Mouse (Mus musculus) heart, embryonic 10.5 days (tissue): ENCODE measurements at regions not wholly inside any gene's neighbourhood (a gene's known extent, or its start where the extent isn't known, plus 50 kb on each side); places are given as distances from the start of the nearest gene placed in this dataset.

Experiments used
- DNase-seq: peaks from one replicate; pipeline ENCODE4 v3.0.0-alpha.2; 2017; ENCODE audit warnings: low spot score
- H3K27ac ChIP-seq: fragments of 300-500 bp; sonication (generic); 2 replicates; pipeline ENCODE4 v1.5.1; 2016; ENCODE audit warnings: mild to moderate bottlenecking
- H3K27me3 ChIP-seq: fragments of 300-500 bp; sonication (generic); 2 replicates; pipeline ENCODE4 v1.6.1; 2016; ENCODE audit warnings: mild to moderate bottlenecking; ENCODE audit not compliant: poor library complexity, insufficient read depth, severe bottlenecking
- H3K36me3 ChIP-seq: fragments of 300-500 bp; sonication (generic); 2 replicates; pipeline ENCODE4 v1.6.1; 2016; ENCODE audit warnings: mild to moderate bottlenecking, moderate library complexity
- H3K4me1 ChIP-seq: fragments of 300-500 bp; sonication (generic); 2 replicates; pipeline ENCODE4 v1.6.1; 2016; ENCODE audit warnings: mild to moderate bottlenecking
- H3K4me3 ChIP-seq: fragments of 300-500 bp; sonication (generic); 2 replicates; pipeline ENCODE4 v1.5.1; 2016; ENCODE audit warnings: mild to moderate bottlenecking, moderate library complexity
- H3K9me3 ChIP-seq: fragments of 300-500 bp; sonication (generic); 2 replicates; pipeline ENCODE4 v1.6.1; 2016; ENCODE audit warnings: mild to moderate bottlenecking, moderate library complexity
- WGBS: fragments of 180-500 bp; shearing (Covaris S2); methylation state at CpG from one replicate; pipeline ENCODE4 v1.1.7; 2016; 5-methylcytosine and 5-hydroxymethylcytosine counted together

DNA sequence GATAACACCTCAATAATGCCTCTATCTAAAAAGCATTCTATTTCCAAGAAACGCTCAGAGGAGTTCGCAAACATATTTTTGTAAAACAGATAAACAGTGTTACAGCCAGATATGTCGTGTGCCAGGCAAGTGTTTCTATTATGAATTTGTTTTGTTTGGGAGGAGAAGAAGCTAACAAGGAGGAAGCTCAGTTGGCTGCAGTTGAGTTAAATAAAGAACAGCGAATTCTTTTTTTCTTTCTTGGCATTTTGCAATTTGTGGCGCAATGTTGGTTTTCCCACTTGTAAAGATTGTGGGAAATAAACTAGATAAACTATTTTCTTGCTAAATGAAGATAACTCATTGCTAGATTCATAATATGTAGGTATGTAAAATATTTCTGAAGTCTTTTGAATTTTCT lies 427.4 kb downstream of the Prdm2 start:
- 88% methylated on average over 5 of the region's 5 CpGs for WGBS
- H3K27me3 ChIP-seq, result no peaks in the 10 kb centered on the region
- no peak for DNase-seq

DNA sequence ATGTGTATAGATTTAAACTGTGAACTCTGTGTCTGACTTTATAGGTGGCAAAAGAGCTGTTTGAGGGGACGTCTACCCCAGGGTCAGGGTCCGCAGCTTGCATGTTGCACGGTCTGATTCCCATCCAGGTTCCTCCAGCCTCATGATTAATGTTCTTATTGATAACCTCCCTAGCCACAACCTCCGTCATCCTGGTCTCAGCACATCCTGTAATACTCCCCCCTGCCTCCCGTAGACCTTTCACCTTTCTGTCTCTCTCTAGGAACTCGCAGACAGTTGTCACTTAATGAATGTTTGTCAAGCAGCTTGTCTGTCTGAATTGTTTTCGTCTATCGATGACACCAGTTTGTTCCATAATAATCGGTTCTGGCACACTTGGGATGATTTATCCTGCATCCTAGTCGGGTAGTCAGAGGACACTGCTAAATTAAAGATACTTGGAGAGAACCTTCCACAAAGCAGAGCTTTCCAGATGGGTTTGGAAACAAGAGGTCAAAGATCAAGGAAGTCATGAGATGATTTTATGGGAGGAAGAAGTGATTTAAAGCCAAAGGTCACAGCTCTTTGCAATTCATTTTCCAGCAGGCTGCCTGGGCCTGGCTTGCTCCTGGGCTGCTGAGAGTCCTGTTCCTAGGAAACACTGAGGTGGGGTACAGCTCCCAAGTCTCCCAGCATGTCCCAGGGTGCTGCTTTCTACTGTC lies 435.9 kb downstream of the Prdm2 start:
- no peak for DNase-seq
- H3K36me3 ChIP-seq, result no peaks in the 10 kb centered on the region
- H3K27me3 ChIP-seq, result no peaks in the 10 kb centered on the region
- peaks cover 11% of the 10 kb centered on the region; the same call in 1 of the 2 replicates for H3K4me1 ChIP-seq
- whole genome bisulfite sequencing, result 63% methylated on average over 10 of the region's 10 CpGs
- H3K4me3 ChIP-seq, result no peak overlapping the region
- H3K27ac ChIP-seq, result no peak overlapping the region
- H3K9me3 ChIP-seq, result no peaks in the 10 kb centered on the region

More for the DNA sequence above, 427.4 kb downstream of the Prdm2 start:
- H3K4me3 ChIP-seq, result no peak overlapping the region
- H3K27ac ChIP-seq, result no peak overlapping the region
- H3K4me1 ChIP-seq, result no peaks in the 10 kb centered on the region
- H3K9me3 ChIP-seq, result no peaks in the 10 kb centered on the region
- no peaks in the 10 kb centered on the region for H3K36me3 ChIP-seq

- H3K27me3 ChIP-seq, result no peaks in the 10 kb centered on the region
- no peaks in the 10 kb centered on the region for H3K9me3 ChIP-seq
- peaks cover 18% of the 10 kb centered on the region for H3K4me1 ChIP-seq
- DNase-seq, result no peak
- WGBS, result 83% methylated on average over 5 of the region's 5 CpGs
- no peak overlapping the region for H3K4me3 ChIP-seq
- no peak overlapping the region for H3K27ac ChIP-seq
- H3K36me3 ChIP-seq, result no peaks in the 10 kb centered on the region
Measured at GRCm38 (mm10) chr4:142775023-142775422, 437.8 kb downstream of the Prdm2 start.

GRCm38 (mm10) chr4:142773651-142774151 lies 439.1 kb downstream of the Prdm2 start:
- no peaks in the 10 kb centered on the region for H3K9me3 ChIP-seq
- DNase-seq, result no peak
- H3K27me3 ChIP-seq, result no peaks in the 10 kb centered on the region
- H3K4me1 ChIP-seq, result peaks cover 20% of the 10 kb centered on the region
- H3K27ac ChIP-seq, result no peak overlapping the region
- no peak overlapping the region for H3K4me3 ChIP-seq
- no peaks in the 10 kb centered on the region for H3K36me3 ChIP-seq
- 73% methylated on average over 10 of the region's 10 CpGs for WGBS

DNA sequence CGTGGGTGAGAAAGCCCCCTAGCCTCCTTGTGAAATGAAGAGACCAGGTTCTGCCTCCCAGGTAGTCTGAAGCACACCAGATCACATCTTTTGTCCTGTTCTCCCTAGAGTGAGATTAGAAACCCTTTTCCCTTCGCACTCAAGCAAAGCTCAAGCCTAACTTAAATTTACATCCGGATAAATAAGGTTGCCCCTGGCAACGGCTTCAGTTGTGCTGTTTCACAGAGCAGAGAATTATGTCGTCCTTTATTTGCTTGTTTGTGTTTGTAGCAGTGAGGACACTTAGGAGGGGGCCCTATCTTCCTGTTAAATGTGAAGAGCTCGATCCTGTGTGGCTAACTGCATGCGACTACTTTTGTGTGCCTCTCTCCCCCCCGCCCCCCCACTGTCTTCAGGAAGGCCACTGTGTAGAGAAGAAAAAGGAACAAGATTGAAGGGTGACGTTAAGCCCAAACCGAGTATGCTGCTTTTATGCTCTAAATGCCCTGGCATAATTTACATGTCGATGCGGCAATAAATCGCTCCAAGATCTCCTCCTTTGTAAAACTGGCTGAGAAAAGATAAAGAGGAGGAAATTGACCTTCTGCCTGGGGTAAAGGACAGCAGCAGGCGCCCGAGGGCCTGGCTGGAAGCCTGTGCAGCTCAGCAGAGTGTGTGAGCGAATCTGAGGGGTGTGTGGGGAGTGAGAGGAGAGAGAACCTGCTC lies 439.9 kb downstream of the Prdm2 start:
- Histone ChIP-seq H3K4me1 (peaks cover 20% of the 10 kb centered on the region), H3K9me3 (no peaks in the 10 kb centered on the region), H3K27ac (no peak overlapping the region), H3K4me3 (no peak overlapping the region), H3K27me3 (no peaks in the 10 kb centered on the region), H3K36me3 (no peaks in the 10 kb centered on the region)
- 19% methylated on average over 16 of the region's 16 CpGs for WGBS
- DNase-seq, result no peak

DNA sequence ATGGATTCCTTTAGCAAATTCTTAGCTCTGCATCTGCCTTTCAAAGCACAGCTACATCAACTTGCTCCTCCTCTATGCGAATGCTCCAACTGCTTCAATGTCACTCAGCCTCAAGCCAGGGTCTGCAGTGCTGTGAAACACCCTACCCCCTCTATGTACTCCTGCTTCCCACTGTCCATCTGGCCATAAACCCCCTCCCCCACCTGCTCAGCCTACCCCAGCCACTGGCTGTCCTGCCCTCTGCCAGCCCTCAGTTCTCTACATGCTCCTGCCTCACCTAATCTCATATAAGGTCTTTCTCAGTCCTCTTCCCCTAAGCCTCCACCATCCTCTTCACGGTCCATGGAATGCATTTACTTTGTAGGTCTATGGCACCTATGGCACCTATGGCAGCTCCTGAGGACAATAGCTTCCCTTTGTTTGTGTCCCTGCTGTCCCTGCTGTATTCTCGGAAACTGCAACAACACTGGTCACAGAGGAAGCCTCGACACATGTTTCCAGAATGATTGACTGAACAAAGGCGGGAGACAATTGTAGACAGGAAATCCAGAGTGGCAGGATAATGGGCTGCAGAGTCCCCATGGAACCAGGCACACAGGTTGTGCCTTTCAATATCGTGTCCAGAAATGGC lies 441.2 kb downstream of the Prdm2 start:
- no peak for DNase-seq
- no peaks in the 10 kb centered on the region for H3K36me3 ChIP-seq
- H3K4me1 ChIP-seq, result peaks cover 20% of the 10 kb centered on the region
- 53% methylated on average over 6 of the region's 6 CpGs for WGBS
- H3K27me3 ChIP-seq, result no peaks in the 10 kb centered on the region
- no peak overlapping the region for H3K27ac ChIP-seq
- H3K4me3 ChIP-seq, result no peak overlapping the region
- no peaks in the 10 kb centered on the region for H3K9me3 ChIP-seq

DNA sequence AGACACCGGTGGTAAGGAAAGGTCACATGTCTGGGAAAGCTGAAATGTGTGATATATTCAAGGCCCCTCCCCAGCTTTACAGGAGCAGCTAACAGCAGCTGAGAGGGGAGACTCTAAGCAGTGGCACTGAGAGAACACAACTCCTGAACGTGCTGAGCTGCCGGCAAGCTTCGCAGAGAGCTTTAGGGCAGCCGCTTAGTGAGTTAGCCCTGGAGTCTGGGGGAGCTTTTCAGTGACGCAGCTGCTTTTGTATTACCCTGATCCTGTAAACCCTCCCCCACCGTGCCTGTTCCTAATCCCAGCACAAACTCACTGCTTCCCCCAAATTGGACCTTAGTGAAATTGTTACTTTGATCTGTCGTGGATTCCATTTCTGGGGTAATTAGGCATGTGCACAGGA lies 442.6 kb downstream of the Prdm2 start:
- Histone ChIP-seq H3K4me3 (no peak overlapping the region), H3K4me1 (peaks cover 20% of the 10 kb centered on the region), H3K27me3 (no peaks in the 10 kb centered on the region), H3K36me3 (no peaks in the 10 kb centered on the region), H3K27ac (no peak overlapping the region), H3K9me3 (no peaks in the 10 kb centered on the region)
- 15% methylated on average over 8 of the region's 8 CpGs for WGBS
- no peak for DNase-seq

- H3K27ac ChIP-seq, result no peak overlapping the region
- DNase-seq, result no peak
- peaks cover 9% of the 10 kb centered on the region for H3K4me1 ChIP-seq
- H3K36me3 ChIP-seq, result no peaks in the 10 kb centered on the region
- H3K9me3 ChIP-seq, result no peaks in the 10 kb centered on the region
- no peaks in the 10 kb centered on the region for H3K27me3 ChIP-seq
- WGBS, result 68% methylated on average over 4 of the region's 4 CpGs
- H3K4me3 ChIP-seq, result no peak overlapping the region
Measured at GRCm38 (mm10) chr4:142767665-142768064, 445.1 kb downstream of the Prdm2 start.

DNA sequence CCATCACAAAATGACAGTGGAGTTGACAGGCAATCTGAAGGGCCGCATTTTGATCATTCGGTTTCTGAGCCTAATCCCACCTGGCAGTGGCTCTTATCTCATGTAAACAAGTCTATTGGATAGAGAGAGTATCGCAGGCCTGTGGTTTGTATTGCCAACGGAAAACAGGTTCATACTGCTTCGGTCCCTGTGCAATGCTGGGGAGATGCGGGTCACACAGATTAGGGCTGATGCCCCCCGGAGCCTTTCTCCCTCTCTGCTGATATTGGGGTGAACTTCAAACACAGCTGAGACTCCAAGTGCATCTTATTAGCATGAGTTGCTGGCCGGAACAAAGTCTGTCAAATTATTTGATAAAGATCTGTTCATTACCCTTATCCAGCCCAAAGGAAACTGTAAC lies 451.2 kb downstream of the Prdm2 start:
- WGBS, result 62% methylated on average over 8 of the region's 8 CpGs
- Histone ChIP-seq H3K36me3 (no peaks in the 10 kb centered on the region), H3K4me1 (0 out of 2 replicates have a peak, but pooled peaks cover 2% of the 10 kb centered on the region), H3K9me3 (no peaks in the 10 kb centered on the region), H3K4me3 (no peak overlapping the region), H3K27me3 (no peaks in the 10 kb centered on the region), H3K27ac (no peak overlapping the region)
- no peak for DNase-seq

GRCm38 (mm10) chr4:142758102-142758501 lies 454.7 kb downstream of the Prdm2 start:
- DNase-seq, result no peak
- Histone ChIP-seq H3K4me3 (no peak overlapping the region), H3K27ac (no peak overlapping the region), H3K4me1 (0 out of 2 replicates have a peak, but pooled peaks cover 2% of the 10 kb centered on the region), H3K9me3 (no peaks in the 10 kb centered on the region), H3K36me3 (no peaks in the 10 kb centered on the region), H3K27me3 (no peaks in the 10 kb centered on the region)
- WGBS, result 84% methylated on average over 3 of the region's 3 CpGs

DNA sequence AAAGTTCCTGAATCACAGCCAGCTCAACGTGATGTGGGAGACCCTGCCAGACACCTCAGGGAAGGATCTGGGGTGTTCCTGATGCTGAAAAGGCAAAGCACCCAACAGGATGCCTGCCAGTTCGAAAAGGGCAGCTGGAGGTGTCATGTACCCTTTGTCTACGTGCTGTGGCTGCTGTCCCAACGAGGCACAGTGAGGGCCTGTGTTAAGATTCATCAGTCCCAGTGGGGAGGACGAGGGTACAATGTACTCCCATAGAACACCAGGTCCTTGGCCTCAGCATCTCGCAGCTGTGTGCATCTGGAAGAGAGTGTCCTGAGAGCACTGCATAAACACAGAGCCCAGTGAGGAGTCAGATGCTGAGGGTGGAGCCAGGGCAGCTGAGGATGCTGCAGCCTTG lies 456.5 kb downstream of the Prdm2 start:
- no peaks in the 10 kb centered on the region for H3K36me3 ChIP-seq
- H3K4me3 ChIP-seq, result no peak overlapping the region
- H3K27me3 ChIP-seq, result no peaks in the 10 kb centered on the region
- no peak overlapping the region for H3K27ac ChIP-seq
- WGBS, result 67% methylated on average over 6 of the region's 6 CpGs
- no peak for DNase-seq
- 0 out of 2 replicates have a peak, but pooled peaks cover 2% of the 10 kb centered on the region for H3K4me1 ChIP-seq
- H3K9me3 ChIP-seq, result no peaks in the 10 kb centered on the region

GRCm38 (mm10) chr4:142749918-142750317 lies 462.9 kb downstream of the Prdm2 start:
- DNase-seq, result no peak
- no peaks in the 10 kb centered on the region for H3K27me3 ChIP-seq
- WGBS, result 52% methylated on average over 8 of the region's 8 CpGs
- H3K9me3 ChIP-seq, result no peaks in the 10 kb centered on the region
- no peak overlapping the region for H3K4me3 ChIP-seq
- H3K27ac ChIP-seq, result no peak overlapping the region
- H3K36me3 ChIP-seq, result no peaks in the 10 kb centered on the region
- H3K4me1 ChIP-seq, result no peaks in the 10 kb centered on the region

- WGBS, result 73% methylated on average over 4 of the region's 4 CpGs
- Histone ChIP-seq H3K9me3 (no peaks in the 10 kb centered on the region), H3K4me3 (no peak overlapping the region), H3K27ac (no peak overlapping the region), H3K27me3 (no peaks in the 10 kb centered on the region), H3K4me1 (no peaks in the 10 kb centered on the region), H3K36me3 (no peaks in the 10 kb centered on the region)
- no peak for DNase-seq
Measured at GRCm38 (mm10) chr4:142723554-142723907, 484.3 kb upstream of the Kazn start.
